Mouse (Mus musculus) heart, postnatal 0 days (tissue): ENCODE measurements around the gene Tecta. TPM values are rescaled to one million over a fixed set of nuclear protein-coding genes. Genes with fewer than 3 reads are reported as not detected.

Experiments
- ATAC-seq: fragments of 200-750 bp; cut with Nextera tagmentation; 2 replicates; pipeline ENCODE4 v1.8.0; 2017; ENCODE audit warnings: low read depth, moderate number of reproducible peaks, moderate library complexity; ENCODE audit not compliant: insufficient read depth
- DNase-seq: peaks from one replicate; pipeline ENCODE4 v3.0.0-alpha.2; 2016; ENCODE audit warnings: low spot score
- H3K27ac ChIP-seq: fragments of 300-500 bp; sonication (generic); 2 replicates; pipeline ENCODE4 v1.5.1; 2014; ENCODE audit warnings: low read depth, mild to moderate bottlenecking
- H3K27me3 ChIP-seq: fragments of 300-500 bp; sonication (generic); 2 replicates; pipeline ENCODE4 v1.6.1; 2014; ENCODE audit warnings: low read length, mixed read lengths; ENCODE audit not compliant: control insufficient read depth, insufficient read depth
- H3K36me3 ChIP-seq: fragments of 300-500 bp; sonication (generic); replicated peaks from 2 replicates; pipeline ENCODE4 v1.6.1; 2014; ENCODE audit warnings: low read length, mixed read lengths; ENCODE audit not compliant: control insufficient read depth, insufficient read depth
- H3K4me1 ChIP-seq: fragments of 300-500 bp; sonication (generic); 2 replicates; pipeline ENCODE4 v1.6.1; 2014; ENCODE audit warnings: antibody characterized with exemption; ENCODE audit not compliant: control insufficient read depth, insufficient read depth
- H3K4me2 ChIP-seq: fragments of 300-500 bp; sonication (generic); 2 replicates; pipeline ENCODE4 v1.6.1; 2014; ENCODE audit warnings: low read depth, mild to moderate bottlenecking, low read length, moderate library complexity
- H3K4me3 ChIP-seq: fragments of 300-500 bp; sonication (generic); 2 replicates; pipeline ENCODE4 v1.5.1; 2014; ENCODE audit warnings: low read depth, low read length
- H3K9ac ChIP-seq: fragments of 300-500 bp; sonication (generic); replicated peaks from 2 replicates; pipeline ENCODE4 v1.6.1; 2014; ENCODE audit warnings: low read depth, low read length, mixed read lengths
- H3K9me3 ChIP-seq: fragments of 300-500 bp; sonication (generic); replicated peaks from 2 replicates; pipeline ENCODE4 v1.6.1; 2016; ENCODE audit warnings: low read length; ENCODE audit not compliant: control insufficient read depth
- CTCF ChIP-seq: IDR thresholded peaks from 2 replicates; pipeline ENCODE4 v1.5.1; 2016; ENCODE audit warnings: antibody characterized with exemption, control low read depth, low read depth
- EP300 ChIP-seq: IDR thresholded peaks from 2 replicates; pipeline ENCODE4 v1.6.1; 2016; ENCODE audit warnings: antibody characterized with exemption, low read depth
- WGBS: fragments of 180-500 bp; shearing (Covaris S2); extraction: QIAGEN DNeasy Blood & Tissue Kit; methylation state at CpG from one replicate; pipeline ENCODE4 v1.1.7; 2014; 5-methylcytosine and 5-hydroxymethylcytosine counted together
- polyA plus RNA-seq: library from polyadenylated mRNA; unstranded; fragments of >200 nt; fragmentation: Nextera tagmentation; extraction: Ambion mirVana; gene quantifications from 2 replicates; pipeline ENCODE4 v1.2.1, GENCODE M21; 2015
- total RNA-seq: library from RNA; depleted of rRNA; stranded (reverse); fragments of >200 nt; gene quantifications from 2 replicates; pipeline ENCODE4 v1.2.3, GENCODE M21; 2014; ENCODE audit warnings: low replicate concordance

The Tecta gene
- total and polyA plus RNA-seq, 2 experiments from 2014 or later: 0.04 to 0.19 TPM

- TF ChIP-seq EP300 (no peak), CTCF (no peak)
- H3K9ac ChIP-seq: no peak overlapping the region
- no peaks in the 10 kb centered on the region for H3K4me1 ChIP-seq
- WGBS: 85% methylated on average over 2 of the region's 2 CpGs
- H3K36me3 ChIP-seq: peaks cover 13% of the 10 kb centered on the region
- no peak for ATAC-seq
- H3K9me3 ChIP-seq: no peaks in the 10 kb centered on the region
- no peak overlapping the region for H3K4me2 ChIP-seq
- H3K27ac ChIP-seq: no peak overlapping the region
- DNase-seq: no peak
- H3K27me3 ChIP-seq: no peaks in the 10 kb centered on the region
- no peak overlapping the region for H3K4me3 ChIP-seq
Observed at GRCm38 (mm10) chr9:42431606-42432005, 31.9 kb upstream of the Tecta start.

- TF ChIP-seq EP300 (no peak), CTCF (no peak)
- H3K27me3 ChIP-seq: no peaks in the 10 kb centered on the region
- H3K4me2 ChIP-seq: no peak overlapping the region; the same call in 1 of the 2 replicates
- H3K27ac ChIP-seq: peak overlapping the region; percentile 20; the same call in 1 of the 2 replicates
- ATAC-seq: peak; percentile 73
- no peak overlapping the region for H3K9ac ChIP-seq
- no peaks in the 10 kb centered on the region for H3K9me3 ChIP-seq
- no peak for DNase-seq
- H3K4me3 ChIP-seq: no peak overlapping the region
- 68% methylated on average over 12 of the region's 12 CpGs for WGBS
- H3K4me1 ChIP-seq: no peaks in the 10 kb centered on the region
- H3K36me3 ChIP-seq: peaks cover 3% of the 10 kb centered on the region; the same call in 1 of the 2 replicates
Observed at GRCm38 (mm10) chr9:42428060-42428924, 28.6 kb upstream of the Tecta start.

- DNase-seq (no peak), ATAC-seq (no peak)
- no peaks in the 10 kb centered on the region for H3K36me3 ChIP-seq
- no peaks in the 10 kb centered on the region for H3K9me3 ChIP-seq
- 60% methylated on average over 10 of the region's 10 CpGs for WGBS
- no peak overlapping the region for H3K27ac ChIP-seq
- no peaks in the 10 kb centered on the region for H3K4me1 ChIP-seq
- no peak overlapping the region for H3K9ac ChIP-seq
- no peak overlapping the region for H3K4me3 ChIP-seq
- H3K4me2 ChIP-seq: no peak overlapping the region
- TF ChIP-seq CTCF: no peak
- no peak for TF ChIP-seq EP300
- no peaks in the 10 kb centered on the region for H3K27me3 ChIP-seq
Observed at GRCm38 (mm10) chr9:42426661-42427358, 27.1 kb upstream of the Tecta start.

- Histone ChIP-seq H3K36me3 (no peaks in the 10 kb centered on the region), H3K4me1 (no peaks in the 10 kb centered on the region), H3K4me2 (no peak overlapping the region), H3K4me3 (no peak overlapping the region), H3K9me3 (no peaks in the 10 kb centered on the region), H3K9ac (no peak overlapping the region), H3K27ac (no peak overlapping the region), H3K27me3 (no peaks in the 10 kb centered on the region)
- 77% methylated on average over 2 of the region's 2 CpGs for WGBS
- no peak for ATAC-seq
- no peak for DNase-seq
- TF ChIP-seq CTCF (no peak), EP300 (no peak)
Observed at GRCm38 (mm10) chr9:42423649-42424048, 23.9 kb upstream of the Tecta start.

- TF ChIP-seq CTCF (no peak), EP300 (no peak)
- Histone ChIP-seq H3K4me1 (peaks cover 10% of the 10 kb centered on the region; the same call in 1 of the 2 replicates), H3K9ac (no peak overlapping the region), H3K4me2 (no peak overlapping the region), H3K36me3 (no peaks in the 10 kb centered on the region), H3K9me3 (no peaks in the 10 kb centered on the region), H3K27me3 (no peaks in the 10 kb centered on the region), H3K27ac (no peak overlapping the region), H3K4me3 (no peak overlapping the region)
- no peak for ATAC-seq
- WGBS: 53% methylated on average over 2 of the region's 2 CpGs
- DNase-seq: no peak
Observed at GRCm38 (mm10) chr9:42419687-42420086, 20.0 kb upstream of the Tecta start.
